Mouse (Mus musculus): ENCODE results near the gene Gm49711.
"Not testable (repeated sequence)": the region's sequence is repeated elsewhere in the genome, so short reads cannot be mapped to it uniquely, and the experiment has no call there.

Gm49711 gene

GRCm38 (mm10) chr16:92061586-92061985 lies 3.5 kb downstream of the Gm49711 start:
- DNase-seq (ENCODE audit: extremely low spot score, low read depth, low spot score) = no peak

GRCm38 (mm10) chr16:92062832-92063231 lies 4.7 kb downstream of the Gm49711 start:
- DNase-seq (ENCODE audit: extremely low spot score, low read depth, low spot score) = no peak

GRCm38 (mm10) chr16:92064801-92065200 lies 6.7 kb downstream of the Gm49711 start:
- no peak for DNase-seq (ENCODE audit: extremely low spot score, low read depth, low spot score)

GRCm38 (mm10) chr16:92070338-92070737 lies 12.2 kb downstream of the Gm49711 start:
- DNase-seq (ENCODE audit: extremely low spot score, low read depth, low spot score) = no peak

- no peak for DNase-seq (ENCODE audit: extremely low spot score, low read depth, low spot score)
Measured at GRCm38 (mm10) chr16:92076797-92077196, 18.7 kb downstream of the Gm49711 start.

- no peak for DNase-seq (ENCODE audit: extremely low spot score, low read depth, low spot score)
Measured at GRCm38 (mm10) chr16:92083771-92084453, 25.8 kb downstream of the Gm49711 start.

GRCm38 (mm10) chr16:92089225-92089624 lies 31.1 kb downstream of the Gm49711 start:
- DNase-seq (ENCODE audit: extremely low spot score, low read depth, low spot score) = no peak

GRCm38 (mm10) chr16:92091876-92092275 lies 33.8 kb downstream of the Gm49711 start:
- DNase-seq (ENCODE audit: extremely low spot score, low read depth, low spot score) = no peak

- DNase-seq (ENCODE audit: extremely low spot score, low read depth, low spot score) = peak; percentile 64
Measured at GRCm38 (mm10) chr16:92098351-92099051, 40.4 kb downstream of the Gm49711 start.

- no peak for DNase-seq (ENCODE audit: extremely low spot score, low read depth, low spot score)
Measured at GRCm38 (mm10) chr16:92099598-92099997, 41.5 kb downstream of the Gm49711 start.

GRCm38 (mm10) chr16:92100111-92100510 lies 42.0 kb downstream of the Gm49711 start:
- no peak for DNase-seq (ENCODE audit: extremely low spot score, low read depth, low spot score)

GRCm38 (mm10) chr16:92102115-92102514 lies 44.0 kb downstream of the Gm49711 start:
- no peak for DNase-seq (ENCODE audit: extremely low spot score, low read depth, low spot score)

GRCm38 (mm10) chr16:92102931-92103330 lies 44.8 kb downstream of the Gm49711 start:
- DNase-seq (ENCODE audit: extremely low spot score, low read depth, low spot score) = not testable (repeated sequence)

- DNase-seq (ENCODE audit: extremely low spot score, low read depth, low spot score) = no peak
Measured at GRCm38 (mm10) chr16:92103572-92104331, 45.6 kb downstream of the Gm49711 start.

GRCm38 (mm10) chr16:92104332-92104590 lies 46.1 kb downstream of the Gm49711 start:
- DNase-seq (ENCODE audit: extremely low spot score, low read depth, low spot score) = no peak

GRCm38 (mm10) chr16:92104951-92105350 lies 46.8 kb downstream of the Gm49711 start:
- no peak for DNase-seq (ENCODE audit: extremely low spot score, low read depth, low spot score)

GRCm38 (mm10) chr16:92105631-92106030 lies 47.5 kb downstream of the Gm49711 start:
- no peak for DNase-seq (ENCODE audit: extremely low spot score, low read depth, low spot score)

GRCm38 (mm10) chr16:92107346-92107745 lies 49.2 kb downstream of the Gm49711 start:
- no peak for DNase-seq (ENCODE audit: extremely low spot score, low read depth, low spot score)

GRCm38 (mm10) chr16:92114706-92115241 lies 56.7 kb downstream of the Gm49711 start:
- no peak for DNase-seq (ENCODE audit: extremely low spot score, low read depth, low spot score)

GRCm38 (mm10) chr16:92115611-92116421 lies 57.7 kb downstream of the Gm49711 start:
- DNase-seq (ENCODE audit: extremely low spot score, low read depth, low spot score) = no peak

Measured in hindlimb bud, embryonic 11.5 days (tissue).